ENCODE assay signal across 24 mouse cellular contexts in the genomic region with DNA sequence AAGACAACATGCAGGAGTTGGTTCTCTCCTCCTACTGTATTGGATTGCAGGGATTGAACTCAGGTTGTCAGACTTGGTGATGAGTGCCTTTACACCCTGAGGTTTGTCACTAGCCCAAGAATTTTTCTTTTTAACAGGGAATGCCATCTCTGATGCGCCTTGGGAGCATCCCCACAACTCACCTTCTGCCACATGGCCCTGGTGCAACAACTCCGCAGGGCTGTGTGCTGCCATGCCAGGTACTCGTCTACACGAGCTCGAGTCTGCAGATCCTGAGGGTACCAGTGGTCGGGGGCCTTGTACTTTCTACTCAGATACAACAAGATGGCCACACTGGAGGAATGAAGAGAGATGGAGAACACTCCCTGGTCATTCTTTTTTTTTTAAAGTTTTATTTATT. TPM values are rescaled to one million over a fixed set of nuclear protein-coding genes. Genes with fewer than 3 reads are reported as not detected.
DNase-seq lines count a peak whose midpoint lies in the region; ATAC-seq lines count a peak whose summit lies in the region.
"Had no signal": no experiment of that assay in that cellular context is flagged by ENCODE, and none has a peak within 500 bp of the region (broad histone marks: within the 10 kb centered on the region; RNA-seq: fewer than 3 reads in every experiment).

No protein-coding gene starts in this region.

- no peak overlapping the region for H3K4me3 ChIP-seq in midbrain, embryonic 11.5 days (ENCODE audit: low read depth, low read length)
- H3K4me3 ChIP-seq in midbrain, embryonic 14.5 days (replicated peaks; ENCODE audit: low read depth, low read length) = no peak overlapping the region

- intact Hi-C loops in heart, postnatal 36 days (cut with DNase I) = no loop called here

- ATAC-seq in midbrain, embryonic 11.5 days (ENCODE audit: low FRiP score) = no peak
- no peak for ATAC-seq in midbrain, embryonic 14.5 days (ENCODE audit: low FRiP score, low TSS enrichment)
- ATAC-seq: activated CD4-positive, CD25-positive, alpha-beta regulatory T cell, adult 4 months; CD4-positive, CD25-positive, alpha-beta regulatory T cell, adult 4 months; Patski had no signal

- H3K4me1 ChIP-seq in midbrain, embryonic 11.5 days (ENCODE audit: control insufficient read depth, insufficient read depth, low read length) = peaks cover 7% of the 10 kb centered on the region
- H3K4me1 ChIP-seq in midbrain, embryonic 14.5 days (ENCODE audit: control insufficient read depth, insufficient read depth, low read length) = peaks cover 12% of the 10 kb centered on the region

- no peaks in the 10 kb centered on the region for H3K9me3 ChIP-seq in midbrain, embryonic 11.5 days (ENCODE audit: control insufficient read depth, low read length)
- no peaks in the 10 kb centered on the region for H3K9me3 ChIP-seq in midbrain, embryonic 14.5 days (ENCODE audit: control insufficient read depth, low read length)
- H3K9me3 ChIP-seq: G1E had no signal

- H3K27me3 ChIP-seq in midbrain, embryonic 11.5 days (ENCODE audit: control insufficient read depth, insufficient read depth, low read length) = peaks cover 16% of the 10 kb centered on the region
- H3K27me3 ChIP-seq in midbrain, embryonic 14.5 days (ENCODE audit: control insufficient read depth, insufficient read depth, low read length) = peaks cover 27% of the 10 kb centered on the region
- H3K27me3 ChIP-seq: CH12.LX, Patski had no signal

- no peak overlapping the region for H3K9ac ChIP-seq in midbrain, embryonic 11.5 days (ENCODE audit: low read length)
- H3K9ac ChIP-seq in midbrain, embryonic 14.5 days (replicated peaks; ENCODE audit: low read length) = no peak overlapping the region

- H3K4me2 ChIP-seq in midbrain, embryonic 11.5 days = no peak overlapping the region
- H3K4me2 ChIP-seq in midbrain, embryonic 14.5 days (ENCODE audit: low read length) = no peak overlapping the region

- WGBS in midbrain, embryonic 11.5 days = 88% methylated on average over 6 of the region's 6 CpGs
- 90% methylated on average over 6 of the region's 6 CpGs for WGBS in midbrain, embryonic 14.5 days

- no peak overlapping the region for H3K27ac ChIP-seq in midbrain, embryonic 11.5 days (ENCODE audit: low read depth, low read length)
- H3K27ac ChIP-seq in midbrain, embryonic 14.5 days (replicated peaks; ENCODE audit: low read depth, low read length) = no peak overlapping the region

- DNase-seq in heart, adult 11 months = peak; percentile 88
- DNase-seq in heart, postnatal 36 days = no peak
- peak; percentile 59 for DNase-seq in midbrain, embryonic 11.5 days (ENCODE audit: low spot score, missing footprints)
- DNase-seq in midbrain, embryonic 14.5 days = no peak
- DNase-seq: adrenal gland, adult 2 months; adrenal gland, adult 8-10 months; adrenal gland, postnatal 10 days; adrenal gland, postnatal 14 days; adrenal gland, postnatal 25 days; adrenal gland, postnatal 36 days; B cell, adult 2 months; cerebellum, adult 11 months; cerebellum, adult 11-12 months; cerebellum, adult 18-20 months had no signal

- H3K36me3 ChIP-seq in midbrain, embryonic 11.5 days (ENCODE audit: control insufficient read depth, insufficient read depth, low read length) = no peaks in the 10 kb centered on the region
- no peaks in the 10 kb centered on the region for H3K36me3 ChIP-seq in midbrain, embryonic 14.5 days (ENCODE audit: control insufficient read depth, insufficient read depth, low read length)

RNA-seq across cellular contexts. Expression of a gene that starts 3.3 kb away (rescaled TPM):
- total RNA-seq in heart, postnatal 36 days (2021) = 100 to 1,000 TPM in 1 of 2 experiments, 10 to 100 TPM in 1; 96.7 to 104 TPM
- polyA plus RNA-seq in midbrain, embryonic 11.5 days (2014; fragmentation: Nextera tagmentation; extraction: Ambion mirVana) = 89.8 and 94.7 TPM in 2 replicates
- polyA plus RNA-seq in midbrain, embryonic 14.5 days (2014; fragmentation: Nextera tagmentation; extraction: Ambion mirVana) = 75.9 and 94.5 TPM in 2 replicates

RNA-seq across cellular contexts. Expression of a gene that starts 4.2 kb away (rescaled TPM):
- total RNA-seq in heart, postnatal 36 days (2021) = not detected
- polyA plus RNA-seq in midbrain, embryonic 11.5 days (2014; fragmentation: Nextera tagmentation; extraction: Ambion mirVana) = not detected in 2 replicates
- polyA plus RNA-seq in midbrain, embryonic 14.5 days (2014; fragmentation: Nextera tagmentation; extraction: Ambion mirVana) = not detected in 2 replicates
- total RNA-seq: adrenal gland, adult 18-20 months; adrenal gland, adult 2 months; adrenal gland, adult 8-10 months; adrenal gland, postnatal 10 days; adrenal gland, postnatal 14 days; adrenal gland, postnatal 25 days; ES-E14; G1E; MEL had no signal
- polyA plus RNA-seq: activated CD4-positive, CD25-positive, alpha-beta regulatory T cell, adult 4 months; adrenal gland, adult 2 months; brain, embryonic 14.5 days; C2C12; CD4-positive, CD25-positive, alpha-beta regulatory T cell, adult 4 months; G1E; Patski had no signal

RNA-seq across cellular contexts. Expression of a gene that starts 4.7 kb away (rescaled TPM):
- 1 to 10 TPM; 4.1 to 4.8 TPM for total RNA-seq in heart, postnatal 36 days (2021)
- 1.0 and 1.2 TPM in 2 replicates for polyA plus RNA-seq in midbrain, embryonic 11.5 days (2014; fragmentation: Nextera tagmentation; extraction: Ambion mirVana)
- 0.23 and 1.1 TPM in 2 replicates for polyA plus RNA-seq in midbrain, embryonic 14.5 days (2014; fragmentation: Nextera tagmentation; extraction: Ambion mirVana)

RNA-seq across cellular contexts. Expression of a gene that starts 12.4 kb away (rescaled TPM):
- total RNA-seq in heart, postnatal 36 days (2021) = 10 to 100 TPM; 23.4 to 26.2 TPM
- 28.7 and 31.6 TPM in 2 replicates for polyA plus RNA-seq in midbrain, embryonic 11.5 days (2014; fragmentation: Nextera tagmentation; extraction: Ambion mirVana)
- 47.2 and 54.5 TPM in 2 replicates for polyA plus RNA-seq in midbrain, embryonic 14.5 days (2014; fragmentation: Nextera tagmentation; extraction: Ambion mirVana)

RNA-seq across cellular contexts. Expression of a gene that starts 21.8 kb away (rescaled TPM):
- 10 to 100 TPM; 14.5 to 20.3 TPM for total RNA-seq in heart, postnatal 36 days (2021)
- polyA plus RNA-seq in midbrain, embryonic 11.5 days (2014; fragmentation: Nextera tagmentation; extraction: Ambion mirVana) = 4.9 and 6.1 TPM in 2 replicates
- polyA plus RNA-seq in midbrain, embryonic 14.5 days (2014; fragmentation: Nextera tagmentation; extraction: Ambion mirVana) = 9.8 and 12.4 TPM in 2 replicates

Comparison
In these comparisons a context has a peak if more than half of its experiments do, and no peak if none do; other contexts are left out.
1. DNase-seq: peak in heart, adult 11 months (single experiment) and midbrain, embryonic 11.5 days (single experiment); none in heart, postnatal 36 days (0 of 2) and midbrain, embryonic 14.5 days (single experiment).